In genomic region chr15:31367481-31368200, GRCm38 (mm10) we compare ENCODE assay signal across 8 mouse cellular contexts. TPM values are rescaled to one million over a fixed set of nuclear protein-coding genes. Genes with fewer than 3 reads are reported as not detected.
DNase-seq lines count a peak whose midpoint lies in the region; ATAC-seq lines count a peak whose summit lies in the region.

Ankrd33b (minus strand) TSS chr15:31367726.

- H3K4me2 ChIP-seq in embryonic facial prominence, embryonic 11.5 days (ENCODE audit: low read depth, low read length) = peak within 1 kb of the TSS; percentile 96
- H3K4me2 ChIP-seq in heart, embryonic 12.5 days = peak within 1 kb of the TSS; percentile 100
- peak within 1 kb of the TSS; percentile 98 for H3K4me2 ChIP-seq in kidney, embryonic 16.5 days (replicated peaks; ENCODE audit: low read depth, low read length)
- H3K4me2 ChIP-seq in liver, embryonic 13.5 days = peak within 1 kb of the TSS; percentile 73
- peak within 1 kb of the TSS; percentile 99 for H3K4me2 ChIP-seq in neural tube, embryonic 11.5 days (ENCODE audit: low read depth)

- no peaks in the 10 kb centered on the region for H3K9me3 ChIP-seq in embryonic facial prominence, embryonic 11.5 days (replicated peaks; ENCODE audit: control insufficient read depth, low read length)
- 0 out of 2 replicates have a peak, but pooled peaks cover 4% of the 10 kb centered on the region for H3K9me3 ChIP-seq in heart, embryonic 12.5 days (replicated peaks)
- H3K9me3 ChIP-seq in kidney, embryonic 16.5 days (ENCODE audit: low read length) = no peaks in the 10 kb centered on the region
- no peaks in the 10 kb centered on the region for H3K9me3 ChIP-seq in liver, embryonic 13.5 days (replicated peaks)
- no peaks in the 10 kb centered on the region for H3K9me3 ChIP-seq in neural tube, embryonic 11.5 days (ENCODE audit: control insufficient read depth, low read length)

- H3K27me3 ChIP-seq in embryonic facial prominence, embryonic 11.5 days (ENCODE audit: control insufficient read depth, insufficient read depth, low read length) = peaks cover 43% of the 10 kb centered on the region
- peaks cover 38% of the 10 kb centered on the region for H3K27me3 ChIP-seq in heart, embryonic 12.5 days (replicated peaks)
- H3K27me3 ChIP-seq in kidney, embryonic 16.5 days (ENCODE audit: insufficient read depth, low read length) = peaks cover 40% of the 10 kb centered on the region
- H3K27me3 ChIP-seq in liver, embryonic 13.5 days = peaks cover 59% of the 10 kb centered on the region
- H3K27me3 ChIP-seq in neural tube, embryonic 11.5 days (ENCODE audit: control insufficient read depth, insufficient read depth, low read length) = peaks cover 49% of the 10 kb centered on the region

- peaks cover 7% of the 10 kb centered on the region for H3K4me1 ChIP-seq in embryonic facial prominence, embryonic 11.5 days (ENCODE audit: control insufficient read depth, insufficient read depth, low read length)
- H3K4me1 ChIP-seq in heart, embryonic 12.5 days (replicated peaks) = peaks cover 28% of the 10 kb centered on the region
- peaks cover 33% of the 10 kb centered on the region for H3K4me1 ChIP-seq in kidney, embryonic 16.5 days (ENCODE audit: insufficient read depth, low read length)
- peaks cover 13% of the 10 kb centered on the region for H3K4me1 ChIP-seq in liver, embryonic 13.5 days (replicated peaks)
- H3K4me1 ChIP-seq in neural tube, embryonic 11.5 days (ENCODE audit: control insufficient read depth, insufficient read depth, low read length) = peaks cover 13% of the 10 kb centered on the region; the same call in 1 of the 2 replicates

- no peak for ATAC-seq in embryonic facial prominence, embryonic 11.5 days (replicated peaks; ENCODE audit: insufficient number of reproducible peaks, low FRiP score, low TSS enrichment, low read depth)
- ATAC-seq in heart, embryonic 12.5 days (ENCODE audit: insufficient number of reproducible peaks, low FRiP score) = peak; percentile 62
- ATAC-seq in kidney, embryonic 16.5 days (ENCODE audit: low FRiP score, low TSS enrichment) = peak; percentile 72
- ATAC-seq in liver, embryonic 13.5 days (ENCODE audit: low read depth) = peak; percentile 40; the same call in 1 of the 2 replicates
- ATAC-seq in neural tube, embryonic 11.5 days (ENCODE audit: insufficient read depth, low FRiP score, low TSS enrichment) = peak; percentile 45; the same call in 1 of the 2 replicates

- H3K36me3 ChIP-seq in embryonic facial prominence, embryonic 11.5 days (replicated peaks; ENCODE audit: control insufficient read depth, insufficient read depth, low read depth, low read length) = no peaks in the 10 kb centered on the region
- H3K36me3 ChIP-seq in heart, embryonic 12.5 days = no peaks in the 10 kb centered on the region
- H3K36me3 ChIP-seq in kidney, embryonic 16.5 days (ENCODE audit: insufficient read depth, low read length) = no peaks in the 10 kb centered on the region
- no peaks in the 10 kb centered on the region for H3K36me3 ChIP-seq in liver, embryonic 13.5 days
- H3K36me3 ChIP-seq in neural tube, embryonic 11.5 days (ENCODE audit: control insufficient read depth, insufficient read depth, low read length) = no peaks in the 10 kb centered on the region

- under 1% methylated on average over 49 of the region's 49 CpGs for WGBS in embryonic facial prominence, embryonic 11.5 days
- under 1% methylated on average over 49 of the region's 49 CpGs for WGBS in heart, embryonic 12.5 days
- WGBS in kidney, embryonic 16.5 days = under 1% methylated on average over 49 of the region's 49 CpGs
- under 1% methylated on average over 49 of the region's 49 CpGs for WGBS in liver, embryonic 13.5 days (ENCODE audit: insufficient replicate concordance)
- under 1% methylated on average over 44 of the region's 49 CpGs for WGBS in neural tube, embryonic 11.5 days

- H3K27ac ChIP-seq in embryonic facial prominence, embryonic 11.5 days (replicated peaks; ENCODE audit: low read depth, low read length) = no peak within 1 kb of the TSS
- H3K27ac ChIP-seq in heart, embryonic 12.5 days (ENCODE audit: poor library complexity, severe bottlenecking) = no peak within 1 kb of the TSS
- H3K27ac ChIP-seq in kidney, embryonic 16.5 days (ENCODE audit: low read length) = peak within 1 kb of the TSS; percentile 37; the same call in 1 of the 2 replicates
- no peak within 1 kb of the TSS for H3K27ac ChIP-seq in liver, embryonic 13.5 days
- no peak within 1 kb of the TSS for H3K27ac ChIP-seq in neural tube, embryonic 11.5 days (ENCODE audit: low read depth, low read length)

- peak within 1 kb of the TSS; percentile 56 for H3K4me3 ChIP-seq in embryonic facial prominence, embryonic 11.5 days (ENCODE audit: low read depth, low read length)
- peak within 1 kb of the TSS; percentile 80 for H3K4me3 ChIP-seq in heart, embryonic 12.5 days
- H3K4me3 ChIP-seq in kidney, embryonic 16.5 days (ENCODE audit: low read length) = peak within 1 kb of the TSS; percentile 68
- peak within 1 kb of the TSS; percentile 56 for H3K4me3 ChIP-seq in liver, embryonic 13.5 days (replicated peaks)
- H3K4me3 ChIP-seq in neural tube, embryonic 11.5 days (ENCODE audit: low read depth, low read length) = peak within 1 kb of the TSS; percentile 62

- DNase-seq in ovary, postnatal 36 days (ENCODE audit: low spot score) = peak; percentile 46
- DNase-seq in ovary, adult 18-20 months (ENCODE audit: low spot score) = no peak
- peak; percentile 69 for DNase-seq in embryonic facial prominence, embryonic 11.5 days (ENCODE audit: low spot score)
- DNase-seq in liver, embryonic 13.5 days = no peak
- peak; percentile 70 for DNase-seq in neural tube, embryonic 11.5 days (ENCODE audit: low spot score)
- DNase-seq in T-cell, adult 2 months (ENCODE audit: low spot score) = no peak

- peak within 1 kb of the TSS; percentile 56 for H3K9ac ChIP-seq in embryonic facial prominence, embryonic 11.5 days (replicated peaks; ENCODE audit: low read length)
- peak within 1 kb of the TSS; percentile 77 for H3K9ac ChIP-seq in heart, embryonic 12.5 days
- peak within 1 kb of the TSS; percentile 75 for H3K9ac ChIP-seq in kidney, embryonic 16.5 days (replicated peaks; ENCODE audit: low read length)
- peak within 1 kb of the TSS; percentile 26; the same call in 1 of the 2 replicates for H3K9ac ChIP-seq in liver, embryonic 13.5 days
- peak within 1 kb of the TSS; percentile 48 for H3K9ac ChIP-seq in neural tube, embryonic 11.5 days (ENCODE audit: low read length)

RNA-seq across cellular contexts. Expression of gene Ankrd33b, which starts in this region (rescaled TPM):
- polyA plus RNA-seq in embryonic facial prominence, embryonic 11.5 days (2014; fragmentation: Nextera tagmentation; extraction: Ambion mirVana) = 0.13 and 0.38 TPM in 2 replicates
- polyA plus RNA-seq in heart, embryonic 12.5 days (2016; fragmentation: Nextera tagmentation; extraction: Ambion mirVana) = 1.7 and 2.1 TPM in 2 replicates
- 8.5 and 8.6 TPM in 2 replicates for polyA plus RNA-seq in kidney, embryonic 16.5 days (2015; fragmentation: Nextera tagmentation; extraction: Ambion mirVana)
- 0.28 and 0.32 TPM in 2 replicates for polyA plus RNA-seq in liver, embryonic 13.5 days (2015; fragmentation: Nextera tagmentation; extraction: Ambion mirVana)
- polyA plus RNA-seq in neural tube, embryonic 11.5 days (2014; fragmentation: Nextera tagmentation; extraction: Ambion mirVana) = 0.78 and 1.1 TPM in 2 replicates

Comparison
In these comparisons a context has a peak if more than half of its experiments do, and no peak if none do; other contexts are left out.
1. DNase-seq: peak in ovary, postnatal 36 days (single experiment) and neural tube, embryonic 11.5 days (single experiment); none in ovary, adult 18-20 months (single experiment), liver, embryonic 13.5 days (single experiment) and T-cell, adult 2 months (single experiment).
2. Peak in DNase-seq, H3K4me3 ChIP-seq, H3K9ac ChIP-seq and H3K4me2 ChIP-seq in embryonic facial prominence, embryonic 11.5 days; RNA of the gene not detected or under 1 TPM.
3. Peak in ATAC-seq, H3K4me3 ChIP-seq, H3K9ac ChIP-seq and H3K4me2 ChIP-seq in liver, embryonic 13.5 days; RNA of the gene not detected or under 1 TPM.
4. H3K9ac ChIP-seq: peak in every context shown above with its lines; median percentile 77 in heart, embryonic 12.5 days; 75 in kidney, embryonic 16.5 days; 56 in embryonic facial prominence, embryonic 11.5 days; 48 in neural tube, embryonic 11.5 days; 26 in liver, embryonic 13.5 days.
5. Peak in every context shown above with its lines, with median percentiles within 50 percentile points of each other: H3K4me2 ChIP-seq and H3K4me3 ChIP-seq.